Mouse (Mus musculus) kidney, adult 18-20 months (tissue): ENCODE data around the gene Gngt2.

Experiments
- DNase-seq: peaks from one replicate; pipeline ENCODE4 v3.0.0; 2021

Gene Gngt2

DNA sequence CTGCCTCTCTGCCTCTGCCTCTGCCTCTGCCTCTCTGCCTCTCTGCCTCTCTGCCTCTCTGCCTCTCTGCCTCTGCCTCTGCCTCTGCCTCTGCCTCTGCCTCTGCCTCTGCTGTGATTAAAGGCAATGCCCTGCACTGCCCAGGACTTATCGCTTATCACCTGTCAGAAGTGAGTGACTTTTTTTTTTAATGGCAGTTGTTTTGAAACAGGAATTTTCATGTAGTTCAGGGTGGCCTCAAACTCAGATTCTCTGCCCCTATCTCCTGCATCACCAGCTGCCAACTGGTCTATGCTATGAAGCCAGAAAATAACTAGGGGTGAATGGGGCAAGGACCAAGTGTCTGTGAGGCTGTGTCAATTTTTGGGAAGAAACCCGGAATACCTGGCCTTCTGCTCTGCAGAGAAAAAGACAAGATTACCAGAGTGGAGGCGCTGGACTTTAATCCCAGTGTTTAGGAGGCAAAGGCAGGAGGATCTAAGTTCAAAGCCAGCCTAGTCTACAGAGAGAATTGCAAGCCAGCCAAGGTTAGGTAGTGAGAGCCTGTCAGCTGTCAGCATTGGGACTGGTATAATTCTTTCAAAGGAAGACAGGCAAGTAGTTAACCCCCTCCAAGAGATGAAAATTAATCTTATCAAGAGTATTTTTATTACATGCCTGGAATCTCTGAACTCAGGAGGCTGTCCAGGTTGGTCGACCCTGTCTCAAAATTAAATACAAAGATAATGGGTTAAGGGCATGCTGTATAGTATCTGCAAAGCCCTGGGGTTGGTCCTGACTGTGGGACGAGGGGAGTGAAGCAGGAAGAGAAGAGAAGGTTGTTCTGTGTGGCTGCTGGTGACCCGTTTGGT, 10.5 kb upstream of the Gngt2 start:
- DNase-seq: peak; percentile 2

DNA sequence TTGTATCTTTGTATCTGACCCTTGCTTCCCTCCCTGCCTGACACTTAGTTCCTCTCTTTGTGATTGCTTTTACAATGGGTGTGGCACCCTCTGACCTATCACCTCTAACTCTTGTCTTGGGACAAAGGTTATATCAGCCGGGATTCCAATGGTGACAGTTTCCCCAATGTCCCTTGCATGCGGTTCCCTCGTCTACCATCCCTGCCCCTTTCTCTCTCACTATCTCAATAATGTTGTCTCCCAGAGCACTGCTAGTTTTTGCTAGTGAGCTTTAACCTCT, 9.9 kb upstream of the Gngt2 start:
- DNase-seq: no peak

DNA sequence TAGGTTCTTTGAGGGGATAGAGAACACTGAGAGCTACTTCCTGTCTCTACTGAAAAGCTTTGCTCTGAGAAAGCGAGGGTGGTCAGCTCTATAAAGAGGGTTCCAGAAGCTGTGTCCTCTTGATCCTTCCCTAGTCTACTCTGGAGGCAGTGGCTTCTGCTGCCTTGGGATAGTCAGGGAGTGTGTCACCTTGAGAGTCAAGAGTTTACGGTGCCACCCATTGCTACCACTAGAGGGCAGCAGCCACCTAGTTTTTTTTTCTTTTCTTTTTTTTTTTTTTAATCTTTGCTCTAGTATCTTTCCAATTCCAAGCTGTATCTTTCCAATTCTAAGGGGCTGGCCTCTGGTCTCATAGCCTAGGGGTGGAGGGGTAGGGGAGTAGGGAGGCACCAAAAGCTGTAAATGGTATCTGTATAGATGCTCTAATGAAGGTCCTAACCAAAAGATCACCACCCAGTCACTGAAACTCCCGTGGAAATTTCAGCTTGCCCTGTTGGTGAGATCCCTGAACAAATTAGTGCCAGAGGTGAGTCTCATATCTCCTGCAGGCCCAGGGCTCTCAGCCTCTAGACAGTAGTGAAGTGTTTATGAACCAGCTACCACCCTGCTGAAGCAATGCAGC, 9.4 kb upstream of the Gngt2 start:
- DNase-seq: peak; percentile 80

DNA sequence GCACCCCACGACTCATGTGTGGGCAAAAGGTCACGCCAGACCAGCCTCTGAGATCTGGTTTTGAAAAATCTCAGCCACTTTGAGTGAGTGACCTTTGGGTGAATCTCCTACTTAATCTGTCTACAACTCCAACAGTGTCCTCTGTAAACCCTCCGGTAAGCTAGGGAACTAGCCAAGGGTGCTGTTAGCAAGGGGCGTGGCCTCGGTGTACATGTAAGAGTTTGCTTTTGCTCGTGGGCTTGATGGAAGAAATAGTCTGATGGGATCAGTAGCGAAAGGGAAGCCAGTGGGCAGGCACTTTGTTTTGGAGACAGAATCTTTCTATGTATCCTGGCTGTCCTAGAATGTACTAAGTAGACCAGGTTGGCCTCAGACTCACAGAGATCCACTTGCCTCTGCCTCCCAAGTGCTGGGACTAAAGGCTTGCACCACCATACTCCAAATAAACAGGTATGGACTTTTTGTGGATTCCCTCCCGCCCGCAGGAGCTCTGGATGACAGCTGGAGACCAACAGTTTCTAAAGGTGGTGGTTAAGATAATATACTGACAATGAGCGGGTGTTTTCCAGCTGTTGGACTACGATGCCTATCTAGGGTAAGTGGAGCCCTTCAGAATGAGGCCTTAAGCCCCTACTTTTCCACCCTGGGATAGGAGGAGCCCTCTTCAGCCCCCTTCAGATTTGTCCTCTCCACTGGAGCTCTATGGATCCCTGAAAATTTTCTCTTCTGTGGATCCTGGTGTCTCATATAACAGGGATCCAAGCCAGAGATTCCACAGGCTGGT, 8.6 kb upstream of the Gngt2 start:
- no peak for DNase-seq

DNA sequence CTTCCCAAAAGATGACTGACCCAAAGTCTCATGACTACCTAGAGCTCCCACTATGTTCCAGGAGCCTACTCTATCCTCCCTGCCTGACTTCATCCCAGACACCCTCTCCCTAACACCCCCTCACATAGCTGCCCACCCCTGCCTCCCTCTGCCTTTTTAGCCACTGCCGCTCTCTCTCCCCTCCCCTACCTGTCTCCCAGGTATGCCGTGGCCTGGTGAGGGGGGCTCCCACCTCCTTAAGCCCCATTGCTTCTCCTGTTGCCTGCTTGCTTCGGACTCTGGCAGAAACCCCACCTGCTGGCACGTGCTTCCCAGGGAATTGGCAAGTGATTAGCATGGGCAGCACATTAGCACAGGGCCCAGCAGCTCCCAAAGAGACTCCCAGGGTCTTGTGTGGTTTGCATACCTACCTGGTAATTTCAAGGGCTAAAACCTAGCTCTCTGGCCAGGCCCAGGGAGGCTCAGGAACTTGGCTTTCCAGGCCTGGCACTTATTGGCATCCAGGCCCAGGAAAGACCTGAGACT, 7.4 kb upstream of the Gngt2 start:
- DNase-seq: no peak

DNA sequence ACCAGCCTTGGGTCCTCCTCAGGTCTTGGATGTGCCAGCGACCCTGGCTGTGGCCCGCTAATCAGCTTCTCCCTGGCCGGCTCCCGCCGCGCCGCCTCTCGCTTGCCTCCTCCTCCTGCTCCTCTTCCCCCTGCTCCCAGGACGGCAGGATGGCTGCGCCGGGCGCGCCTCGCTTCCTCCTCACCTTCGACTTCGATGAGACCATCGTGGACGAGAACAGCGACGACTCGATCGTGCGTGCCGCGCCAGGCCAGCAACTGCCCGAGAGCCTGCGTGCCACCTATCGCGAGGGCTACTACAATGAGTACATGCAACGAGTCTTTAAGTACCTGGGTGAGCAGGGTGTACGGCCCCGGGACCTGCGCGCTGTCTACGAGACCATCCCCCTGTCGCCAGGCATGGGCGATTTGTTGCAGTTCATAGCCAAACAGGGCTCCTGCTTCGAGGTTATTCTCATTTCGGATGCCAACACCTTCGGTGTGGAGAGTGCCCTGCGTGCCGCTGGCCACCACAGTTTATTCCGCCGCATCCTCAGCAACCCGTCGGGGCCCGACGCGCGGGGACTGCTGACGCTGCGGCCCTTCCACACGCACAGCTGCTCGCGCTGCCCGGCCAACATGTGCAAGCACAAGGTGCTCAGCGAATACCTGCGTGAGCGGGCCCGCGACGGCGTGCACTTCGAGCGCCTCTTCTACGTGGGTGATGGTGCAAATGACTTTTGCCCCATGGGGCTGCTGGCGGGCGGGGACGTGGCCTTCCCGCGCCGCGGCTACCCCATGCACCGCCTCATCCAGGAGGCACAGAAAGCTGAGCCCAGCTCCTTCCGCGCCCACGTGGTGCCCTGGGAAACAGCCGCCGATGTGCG, 6.4 kb upstream of the Gngt2 start:
- DNase-seq: no peak

DNA sequence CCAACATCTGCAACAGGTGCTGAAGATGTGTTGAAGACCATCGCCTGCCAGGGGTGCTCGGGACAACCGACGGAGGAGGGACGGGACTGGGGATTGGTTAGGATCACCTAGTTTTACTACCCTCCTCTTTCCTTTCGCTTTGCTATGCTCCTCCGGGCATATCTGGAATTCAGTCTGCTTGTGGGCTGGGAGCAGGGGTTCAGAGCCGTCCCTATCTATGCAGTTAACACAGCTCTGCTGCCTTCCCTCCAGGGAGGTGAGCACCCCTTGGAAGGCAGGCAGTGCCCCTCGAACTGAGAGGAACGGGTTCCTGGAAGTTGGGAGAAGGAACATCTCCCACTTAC, 5.8 kb upstream of the Gngt2 start:
- DNase-seq: no peak

DNA sequence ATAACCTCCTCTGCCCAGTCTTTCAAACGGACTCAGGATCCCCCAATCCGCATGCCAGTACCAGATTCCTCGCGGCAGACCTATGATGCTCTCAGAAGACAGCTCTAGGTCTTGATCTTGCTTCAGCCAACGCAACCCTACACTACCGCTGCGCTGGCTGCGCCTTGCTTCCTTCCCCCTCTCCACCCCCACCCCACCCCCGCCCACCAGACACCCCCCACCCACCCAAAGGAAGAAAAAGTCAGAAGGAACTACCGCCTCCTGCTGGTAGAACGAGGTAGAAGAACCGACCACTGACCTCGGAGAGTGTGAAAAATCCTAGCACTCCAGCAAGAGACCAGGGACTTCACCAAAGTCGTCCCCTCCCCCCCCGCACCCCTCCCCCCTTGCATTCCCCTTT, 5.4 kb upstream of the Gngt2 start:
- no peak for DNase-seq

DNA sequence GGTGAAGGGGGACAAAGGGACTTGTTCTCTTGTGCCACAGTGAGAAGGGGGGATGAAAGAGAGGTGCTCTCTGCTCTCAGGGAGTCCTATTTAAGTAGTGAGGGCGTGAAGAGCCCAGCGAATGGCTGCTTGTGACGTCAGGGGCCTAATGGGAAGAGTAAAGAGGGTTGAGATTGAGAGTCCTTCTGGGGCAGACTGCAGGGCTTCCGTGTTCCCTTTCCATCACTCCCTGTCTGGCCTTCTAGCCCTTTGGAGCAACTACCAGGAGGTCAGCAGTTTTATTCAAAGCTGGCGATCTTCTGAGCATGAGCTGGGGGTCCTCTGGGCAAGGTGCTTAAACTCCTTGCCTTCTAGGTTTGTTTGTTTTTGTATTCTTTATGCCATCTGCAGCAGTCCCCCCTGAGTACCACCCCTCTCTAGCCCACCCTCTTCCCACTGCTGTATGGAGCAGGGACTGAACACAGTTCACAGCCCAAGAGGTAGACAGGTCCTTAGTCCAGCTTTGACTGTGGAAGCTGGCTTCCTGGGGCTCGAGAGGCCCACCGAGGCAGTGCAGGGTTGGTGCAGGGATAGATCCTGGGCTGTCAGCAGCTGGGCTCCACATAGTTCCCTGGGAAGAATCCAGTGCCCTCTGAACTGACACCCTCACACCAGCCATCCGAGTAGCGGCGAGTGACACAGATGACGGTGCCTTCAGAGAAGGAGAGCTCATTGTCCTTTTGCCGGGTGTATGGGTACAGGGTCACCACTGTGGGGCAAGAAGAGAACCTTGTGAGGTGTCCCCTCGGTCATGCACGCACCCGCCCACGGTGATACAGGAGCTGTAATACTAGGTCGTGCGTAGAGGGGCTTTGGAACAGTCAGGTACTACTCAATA, 4.6 kb upstream of the Gngt2 start:
- no peak for DNase-seq

DNA sequence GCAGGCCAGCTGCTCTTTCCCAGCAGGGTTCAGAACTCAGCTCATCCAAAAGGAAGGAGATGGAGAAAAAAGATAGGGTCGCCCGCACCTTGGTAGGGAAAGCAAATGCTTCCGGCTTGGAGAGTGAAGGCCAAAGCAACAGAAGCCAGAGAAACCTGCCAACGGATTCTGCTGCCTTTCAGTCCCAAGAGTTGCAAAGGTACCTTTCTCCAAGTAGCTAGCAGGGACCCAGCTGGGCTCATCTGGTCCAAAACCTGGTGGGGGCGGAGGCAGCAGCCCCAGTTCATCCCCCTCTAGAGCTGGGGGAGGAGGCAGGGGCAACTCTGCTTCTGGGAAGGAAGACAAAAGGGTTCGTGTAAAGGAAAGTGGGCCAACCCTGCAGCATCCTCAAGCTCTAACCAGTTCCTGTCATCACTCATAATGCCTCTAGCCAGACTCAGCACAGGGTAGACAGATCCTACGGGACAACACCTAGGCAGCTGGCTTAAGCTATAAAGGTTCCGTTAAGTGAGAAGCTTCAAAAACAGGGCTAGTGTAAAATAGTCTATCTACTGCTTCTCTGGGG, 3.9 kb upstream of the Gngt2 start:
- DNase-seq: no peak

DNA sequence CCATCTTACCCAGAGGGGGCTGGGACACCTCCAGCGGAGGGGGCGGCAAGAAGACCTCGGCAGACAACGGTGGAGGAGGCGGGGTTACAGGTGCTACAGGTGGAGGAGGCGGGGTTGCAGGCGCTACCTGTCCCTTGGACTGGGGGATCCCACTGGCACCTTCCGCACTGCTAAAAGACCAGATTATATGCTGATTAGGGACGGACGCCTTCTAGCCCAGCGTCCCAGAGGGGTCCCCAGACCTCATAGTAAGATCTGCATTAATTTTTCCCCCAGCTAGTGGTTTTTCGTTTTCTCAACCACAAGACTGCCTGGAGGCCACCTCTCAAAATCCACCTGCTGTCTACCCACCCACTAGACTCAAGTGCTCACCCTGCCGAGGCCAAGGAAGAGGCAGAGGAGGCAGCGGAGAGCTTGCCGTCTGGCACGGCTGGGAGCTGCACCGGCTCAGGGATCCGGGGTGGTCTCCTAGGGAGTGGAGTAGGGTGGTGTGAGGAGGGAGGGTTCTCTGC, 3.3 kb upstream of the Gngt2 start:
- no peak for DNase-seq

DNA sequence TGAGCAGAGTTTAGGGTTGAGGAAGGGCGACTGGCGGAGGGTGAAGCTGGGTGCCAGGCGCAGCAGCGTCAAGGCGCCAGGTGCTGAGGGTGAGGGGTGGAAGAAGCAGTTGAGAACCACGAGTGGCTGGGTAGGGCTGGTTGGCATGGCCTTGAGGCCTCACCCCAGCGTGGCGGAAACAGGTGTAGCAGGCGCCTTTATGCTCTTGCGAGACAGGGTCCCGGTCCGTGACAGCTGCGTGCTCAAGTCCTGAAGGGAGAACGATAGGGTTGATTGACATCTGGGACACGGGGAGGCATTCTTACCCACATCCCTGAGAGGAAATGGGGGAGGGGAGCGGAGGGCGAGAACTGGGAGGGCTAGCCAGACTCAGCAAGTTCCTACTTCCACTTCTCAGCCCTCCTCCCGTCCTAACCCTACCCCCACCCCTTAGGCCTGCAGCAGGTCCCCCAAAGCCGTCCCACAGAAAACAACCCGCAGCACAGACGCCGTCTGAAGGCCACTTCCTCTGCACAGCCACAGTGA, 2.8 kb upstream of the Gngt2 start:
- DNase-seq: no peak

DNA sequence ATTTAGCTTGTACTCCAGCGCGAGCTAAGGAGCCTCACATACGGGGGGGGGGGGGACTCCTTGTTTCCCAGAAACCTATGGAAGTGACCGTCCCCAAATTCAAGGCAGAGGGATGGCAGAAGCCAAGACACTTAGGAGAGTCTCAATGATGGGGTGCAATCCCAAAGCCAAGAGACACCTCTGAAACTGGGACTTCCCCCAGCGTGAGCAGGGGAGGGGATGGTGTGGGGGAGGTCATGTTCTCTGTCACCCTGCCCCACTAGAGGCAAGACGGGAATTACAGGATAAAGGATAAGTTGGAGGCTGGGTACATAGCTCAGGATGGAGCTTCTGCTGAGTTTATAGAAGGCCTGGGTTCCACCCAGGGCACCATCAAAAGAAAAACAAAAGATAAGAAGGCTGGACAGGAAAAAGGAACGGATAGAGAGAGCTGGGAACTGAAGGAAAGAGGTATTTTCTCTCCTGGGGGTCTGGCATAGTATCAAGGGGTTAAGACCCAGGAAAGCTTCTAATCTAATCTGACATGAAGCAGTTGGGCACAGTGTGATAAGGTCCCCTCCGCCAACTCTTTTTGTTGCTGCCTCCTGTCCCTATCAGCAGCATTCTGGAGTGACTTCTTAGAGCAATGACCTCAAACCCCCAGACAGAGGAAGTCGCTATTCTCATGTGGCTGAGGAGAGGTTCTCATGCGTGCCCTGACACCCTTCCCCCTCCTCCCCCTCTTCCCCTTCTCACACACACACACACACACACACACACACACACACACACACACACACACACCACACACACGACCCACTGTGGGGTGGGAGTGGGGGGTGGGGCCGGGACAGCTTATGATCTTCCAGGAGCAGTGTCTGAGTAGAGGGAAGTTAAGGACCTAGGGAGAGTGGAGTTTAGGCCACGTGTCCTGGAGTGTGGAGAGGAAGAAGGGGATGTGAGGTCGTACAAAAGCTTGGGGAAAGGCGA, 2.0 kb upstream of the Gngt2 start:
- DNase-seq: no peak

DNA sequence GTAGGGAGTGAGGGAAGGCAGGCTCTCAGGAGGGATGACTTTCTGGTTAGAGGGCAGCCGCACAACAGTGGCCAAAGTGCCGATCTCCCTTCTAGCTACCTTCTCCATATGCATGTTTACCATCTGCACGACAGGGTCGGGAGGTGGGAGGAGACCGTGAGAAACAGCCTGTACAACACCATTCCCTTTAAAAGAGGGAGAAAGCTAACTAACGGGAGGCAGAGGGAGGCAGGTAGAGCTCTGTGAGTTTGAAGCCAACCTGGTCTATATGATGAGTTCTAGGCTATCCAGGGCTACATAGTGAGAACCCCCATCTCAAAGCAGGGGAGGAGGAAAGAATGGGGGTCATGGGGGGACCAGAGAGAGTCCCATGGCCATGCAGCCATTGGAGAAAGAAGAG, 1.2 kb upstream of the Gngt2 start:
- DNase-seq: no peak

DNA sequence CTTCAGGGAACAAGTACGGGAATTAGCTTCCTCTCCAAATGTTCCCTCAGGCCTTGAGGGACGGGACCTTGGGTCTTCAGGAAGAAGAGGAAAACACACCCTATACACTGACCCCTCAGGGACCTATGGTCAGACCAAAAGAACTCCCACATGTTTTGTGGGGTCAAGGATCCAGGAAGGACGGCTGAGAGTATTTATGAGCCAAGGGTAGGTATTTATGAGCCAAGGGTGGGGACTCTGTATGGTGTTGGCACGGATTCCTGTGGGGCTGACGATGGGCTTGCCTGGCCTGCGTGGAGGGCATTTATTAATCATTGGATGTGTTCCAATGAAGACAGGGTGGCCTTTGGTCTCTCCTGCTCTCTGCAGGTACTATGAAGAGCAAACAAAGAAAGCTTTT, 583 bp upstream of the Gngt2 start:
- no peak for DNase-seq

DNA sequence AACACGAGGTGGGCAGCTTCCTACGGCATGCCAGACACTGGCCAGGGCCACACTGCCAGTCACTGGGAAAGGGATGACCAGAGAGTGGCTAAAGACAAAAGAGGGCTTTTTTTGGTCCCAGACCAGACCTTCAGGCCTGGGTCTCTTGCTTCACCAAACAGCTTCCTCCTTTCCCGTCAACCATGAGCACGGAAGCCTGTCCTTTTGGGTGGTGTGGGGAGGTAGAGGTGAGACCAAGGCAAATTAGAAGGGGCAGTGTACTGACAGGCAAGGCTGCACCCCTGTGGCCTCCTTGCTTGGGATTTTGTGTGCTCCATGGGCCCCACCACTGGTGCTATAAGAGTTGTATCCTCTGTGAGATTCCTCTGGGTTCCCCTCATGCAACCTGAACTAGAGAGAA, 1.6 kb downstream of the Gngt2 start:
- DNase-seq: no peak

DNA sequence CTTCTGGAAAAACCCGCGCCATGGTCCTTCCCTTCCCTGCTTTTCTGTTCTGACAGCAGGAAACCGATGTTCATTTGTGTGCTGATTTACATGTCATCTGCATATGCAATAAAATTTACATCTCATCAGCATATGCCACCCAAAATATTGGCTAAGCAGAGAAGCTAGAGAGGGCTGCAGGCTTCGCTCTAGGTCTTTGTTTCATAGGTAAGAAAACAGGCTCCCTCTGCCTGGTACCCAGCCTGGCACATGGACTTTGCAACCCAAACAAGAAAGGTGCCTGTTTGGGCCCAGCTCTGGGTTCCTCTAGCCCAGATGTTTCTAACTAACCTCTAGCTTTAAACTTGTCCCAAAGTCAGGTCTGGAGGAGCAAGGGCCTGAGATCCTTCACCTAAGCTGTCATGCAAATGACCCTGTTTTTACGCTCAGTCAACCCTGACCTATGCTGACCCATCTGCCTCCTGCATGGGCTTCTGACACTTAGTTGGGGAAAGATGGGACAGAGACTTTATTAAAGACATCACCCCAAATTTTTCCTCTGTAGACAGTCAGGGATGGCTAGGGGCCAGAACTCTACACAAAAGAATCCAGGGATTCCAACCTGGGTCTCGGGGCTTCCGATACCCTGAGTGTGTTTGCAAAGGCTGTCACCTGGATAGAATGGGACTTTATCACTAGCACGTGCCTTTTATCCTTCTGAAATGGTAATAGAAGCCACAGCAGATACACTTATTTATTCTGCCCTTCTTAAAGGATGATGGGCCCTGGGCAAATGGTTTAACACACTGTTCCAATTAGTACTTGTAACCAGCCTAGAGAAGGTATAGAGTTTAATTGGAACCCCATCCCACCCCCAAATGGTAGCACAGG, 2.2 kb downstream of the Gngt2 start:
- no peak for DNase-seq

DNA sequence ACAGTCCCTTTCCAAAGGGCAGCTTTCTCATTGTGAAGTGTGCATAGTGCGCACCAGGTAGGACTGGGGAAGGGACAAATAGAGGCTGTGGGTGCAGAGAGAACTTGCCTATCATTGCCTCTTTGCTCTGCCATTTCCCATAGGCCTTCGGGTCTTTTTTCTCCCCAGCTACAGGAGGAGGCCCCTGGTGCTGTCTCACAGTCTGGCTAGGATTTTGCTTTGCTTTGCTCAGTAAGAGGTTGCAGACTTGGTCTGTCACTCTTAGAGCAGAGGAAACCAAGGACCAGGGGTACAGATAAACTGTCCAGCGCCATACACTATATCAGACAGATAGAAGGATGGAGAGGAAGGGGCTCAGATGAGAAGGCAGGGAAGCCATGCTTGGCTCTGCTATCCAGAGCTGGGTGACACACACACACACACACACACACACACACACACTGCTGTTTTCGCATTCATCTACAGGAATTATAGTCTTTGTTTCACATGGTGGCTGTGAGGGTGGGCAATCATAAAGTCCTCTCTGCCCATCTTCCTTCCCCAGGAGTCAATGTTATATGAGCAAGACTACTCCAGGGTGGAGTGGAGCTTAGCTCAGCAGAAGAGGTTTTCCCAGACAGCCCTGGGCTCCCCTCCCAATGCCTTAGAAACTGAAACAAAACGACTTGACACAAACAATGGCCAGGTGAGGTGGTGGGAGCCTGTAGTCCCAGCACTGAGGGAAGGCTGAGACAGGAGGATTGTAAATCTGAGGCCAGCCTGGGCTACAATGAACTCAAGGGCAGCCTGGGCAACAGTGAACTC, 3.9 kb downstream of the Gngt2 start:
- DNase-seq: no peak
